Mouse (Mus musculus) liver, embryonic 14.5 days (tissue): Measurements from ENCODE around the gene Acot11.

ENCODE experiments used
- CTCF ChIP-seq: IDR thresholded peaks from 2 replicates; pipeline ENCODE4 v1.5.1; 2016; ENCODE audit warnings: antibody characterized with exemption, low read depth, control low read depth
- EP300 ChIP-seq: IDR thresholded peaks from 2 replicates; pipeline ENCODE4 v1.6.1; 2016; ENCODE audit warnings: antibody characterized with exemption, low read depth

GRCm38 (mm10) chr4:106818332-106818731 is 13.5 kb upstream of the Acot11 start:
- TF ChIP-seq CTCF (no peak), EP300 (no peak)
